Mouse (Mus musculus): ENCODE data around the gene Msx1.

DNA sequence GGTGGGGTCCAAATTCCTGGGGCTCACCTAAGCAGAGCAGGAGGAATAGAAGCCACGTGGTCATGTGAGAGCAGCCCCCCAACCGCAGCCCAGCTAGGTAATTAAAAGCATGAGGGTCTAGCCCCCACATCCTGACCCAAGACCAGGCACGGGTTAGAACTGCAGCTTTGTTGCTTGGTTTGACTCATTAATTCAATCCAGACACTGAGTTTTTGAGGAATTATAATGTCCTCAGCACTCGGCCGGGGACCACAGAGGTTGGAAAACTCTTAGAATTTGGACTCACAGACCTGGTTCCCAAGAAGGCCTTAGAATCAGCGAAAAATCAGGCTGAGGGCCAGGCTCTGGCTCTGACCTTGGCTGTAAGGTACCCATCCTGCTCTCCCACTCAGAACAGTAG lies 53.5 kb downstream of the Msx1 start:
- no peak for TF ChIP-seq CTCF (IDR thresholded peaks at IDR 0.05; ENCODE audit: low read depth, low read length)
- no peak for TF ChIP-seq POLR2A (IDR thresholded peaks at IDR 0.05; ENCODE audit: insufficient read depth, low read length)
- TF ChIP-seq EP300 (IDR thresholded peaks at IDR 0.05; ENCODE audit: insufficient read depth, low read depth, low read length), result no peak
